Mouse (Mus musculus): ENCODE data around the gene Vmn2r120.
"Not testable (repeated sequence)": the region's sequence is repeated elsewhere in the genome, so short reads cannot be mapped to it uniquely, and the experiment has no call there.

Vmn2r120 gene

GRCm38 (mm10) chr17:57545405-57545804 lies at the start of gene Vmn2r120:
TSS of gene Vmn2r120 (minus strand) at chr17:57545505.
- no peak for DNase-seq (ENCODE audit: low spot score)

- DNase-seq (ENCODE audit: low spot score), result not testable (repeated sequence)
Measured at GRCm38 (mm10) chr17:57587273-57587672, 42.0 kb upstream of the Vmn2r120 start.

DNA sequence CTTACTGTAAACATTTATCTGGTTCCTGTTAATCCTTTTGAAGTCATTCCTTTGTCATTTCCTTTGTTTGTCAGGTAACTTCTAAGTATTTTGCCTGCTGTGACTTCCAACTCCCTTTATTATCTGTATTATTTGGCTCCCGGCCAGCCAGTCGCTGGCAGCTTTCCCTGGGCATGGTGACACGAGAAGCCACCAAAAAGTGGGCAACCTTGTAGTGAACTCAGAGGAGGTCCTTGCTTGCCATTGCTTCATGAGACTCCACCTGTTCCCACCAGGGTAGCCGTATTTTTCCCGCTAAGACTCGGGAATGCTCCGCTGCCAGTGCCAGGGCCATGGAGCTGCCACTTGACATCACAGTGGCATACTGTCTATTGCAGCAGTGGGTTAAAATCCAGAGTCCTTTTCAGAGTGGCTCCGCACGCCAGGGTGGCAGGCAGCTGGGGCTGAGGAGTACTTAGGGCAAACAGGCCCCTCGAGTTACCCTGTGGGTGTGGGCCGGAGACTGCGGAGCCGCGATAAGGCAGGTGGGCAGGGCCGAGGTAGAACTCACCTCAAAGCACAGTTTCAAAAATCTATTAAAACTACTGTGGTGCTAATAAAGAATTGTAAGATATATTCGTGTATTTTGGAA lies 28.9 kb upstream of the Vmn2r120 start:
- no peak for DNase-seq (ENCODE audit: low spot score)

All from T-cell, adult 2 months (primary cell).